Mouse (Mus musculus) heart, postnatal 14 days (tissue): ENCODE data around the gene Srsf2. TPM values are rescaled to one million over a fixed set of nuclear protein-coding genes. Genes with fewer than 3 reads are reported as not detected.
"Not testable (repeated sequence)": the region's sequence is repeated elsewhere in the genome, so short reads cannot be mapped to it uniquely, and the experiment has no call there.

Experiments used
- DNase-seq, 2 experiments: peaks; one replicate each; pipeline ENCODE4 v3.0.0; 2021 to 2022
- intact Hi-C: fragments of 180-260 bp; cut with DNase I; formaldehyde crosslinking; loops from one replicate; pipeline ENCODE4 v1.15.1; 2025
- total RNA-seq, 2 experiments: library from RNA; stranded (reverse); gene quantifications; 2 replicates each; pipeline ENCODE4 v1.2.3; 2021

Srsf2 gene
- total RNA-seq, 2 experiments from 2014 or later: 125 to 133 TPM

DNA sequence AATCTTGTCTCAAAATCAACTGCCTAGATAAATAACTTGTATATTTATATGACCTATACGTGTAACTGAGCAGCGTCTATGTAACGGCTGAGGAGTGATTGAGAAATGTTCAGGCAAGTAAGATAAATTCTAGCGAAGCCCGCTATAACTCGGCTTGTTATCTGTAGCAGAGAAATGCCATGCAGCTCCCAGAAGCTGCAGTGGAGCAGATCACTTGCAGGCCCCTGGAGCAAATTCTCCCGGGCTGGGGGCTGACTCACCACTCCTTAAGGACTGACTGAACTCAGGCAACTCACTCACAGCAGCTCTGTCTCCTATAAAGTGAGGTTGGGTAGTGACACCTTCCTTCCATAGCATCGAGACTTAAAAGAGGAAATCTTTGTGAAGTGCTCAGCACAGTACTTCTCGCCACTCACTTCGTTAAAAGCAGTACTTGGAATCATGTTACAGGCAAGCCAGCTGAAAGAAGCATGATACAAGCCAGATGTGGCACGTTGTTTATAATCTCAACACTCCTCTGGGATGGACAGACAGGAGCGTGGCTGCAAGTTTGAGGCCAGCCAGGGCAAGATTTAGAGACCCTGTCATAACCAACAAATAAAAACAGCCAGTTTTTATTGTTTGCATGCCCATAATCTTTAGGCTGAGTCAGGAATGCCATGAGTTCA, 4.4 kb upstream of the Srsf2 start:
- intact Hi-C loops: no loop called here
- DNase-seq: no peak

DNA sequence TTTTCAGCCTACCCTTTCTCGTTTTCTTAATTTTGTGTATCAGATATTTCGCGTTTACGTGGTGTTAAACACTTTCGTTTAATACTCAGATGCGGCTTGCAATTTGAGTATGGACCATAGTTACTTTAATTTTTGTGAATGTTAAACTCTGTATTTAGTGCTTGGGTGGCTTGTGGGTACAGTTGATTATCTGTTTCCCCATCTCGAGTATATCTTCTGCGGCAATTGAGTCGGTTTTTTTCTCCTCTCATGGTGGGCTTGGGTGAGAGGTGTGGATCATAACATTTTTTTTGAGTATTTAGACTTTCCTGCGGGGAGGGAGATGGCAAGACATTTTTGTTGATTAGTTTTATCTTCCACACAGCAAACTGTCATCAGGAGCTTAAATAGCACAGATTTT, 1.4 kb upstream of the Srsf2 start:
- intact Hi-C loops: no loop called here
- DNase-seq: no peak

DNA sequence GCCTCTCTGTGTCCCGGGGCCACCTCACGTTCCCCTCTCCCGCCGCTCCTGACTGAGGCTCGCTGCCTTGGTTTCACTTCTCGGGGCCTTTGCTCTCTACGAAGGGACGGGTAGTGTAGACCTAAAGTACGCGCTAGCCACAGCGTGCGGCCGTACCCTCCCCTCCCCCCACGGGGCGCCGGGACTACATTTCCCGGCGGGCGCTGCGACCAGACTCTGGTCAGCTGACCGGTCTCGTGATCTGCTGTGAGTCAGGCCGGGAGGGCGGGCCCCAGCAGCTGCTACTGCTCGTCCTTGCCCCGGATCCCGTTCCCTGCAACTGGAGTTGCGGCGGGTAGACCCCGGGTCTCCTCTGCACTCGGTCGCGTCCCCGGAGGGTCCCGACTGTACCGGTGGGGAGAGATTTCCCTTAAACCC, 626 bp upstream of the Srsf2 start:
- intact Hi-C loops: no loop called here
- DNase-seq: peak; percentile 97 to 98

DNA sequence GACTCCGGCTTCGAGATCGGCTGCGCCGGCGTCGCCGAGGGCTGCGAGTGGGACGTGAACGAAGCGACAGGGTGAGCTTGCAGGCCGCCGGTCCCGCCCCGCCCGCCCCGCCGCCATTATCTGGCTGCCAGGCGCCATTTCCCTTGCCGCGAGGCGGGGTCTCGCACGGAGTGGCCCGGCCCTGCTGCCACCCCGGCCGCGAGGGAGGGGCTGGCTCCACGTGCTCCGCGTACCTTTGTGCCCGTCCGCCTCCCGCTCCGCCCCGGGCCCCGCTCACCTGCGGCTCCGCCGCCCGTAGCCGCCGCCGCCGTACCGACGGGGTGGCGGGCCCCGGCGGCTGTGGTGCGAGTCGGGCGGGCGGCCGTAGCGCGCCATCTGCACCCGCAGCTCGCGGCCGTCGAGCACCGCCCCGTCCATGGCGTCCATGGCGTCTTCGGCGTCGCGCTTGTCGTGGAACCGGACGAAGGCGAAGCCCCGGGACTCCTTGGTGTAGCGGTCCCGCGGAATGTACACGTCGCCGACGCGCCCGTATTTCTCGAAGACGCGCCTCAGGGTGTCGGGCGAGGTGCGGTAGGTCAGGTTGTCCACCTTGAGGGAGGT, 503 bp downstream of the Srsf2 start, which contains the start of gene Mfsd11:
Gene Mfsd11 (plus strand): TSS at position 150 of the 600 bp plus-strand sequence.
- peak; percentile 85 to 86 for DNase-seq
- intact Hi-C loops: no loop called here

GRCm38 (mm10) chr11:116851576-116852290, 1.2 kb downstream of the Srsf2 start:
- intact Hi-C loops: no loop called here
- DNase-seq: no peak

GRCm38 (mm10) chr11:116850833-116851477, 1.9 kb downstream of the Srsf2 start:
- intact Hi-C loops: no loop called here
- DNase-seq: no peak

- intact Hi-C loops: no loop called here
- DNase-seq: no peak
Observed at GRCm38 (mm10) chr11:116850085-116850484, 2.8 kb downstream of the Srsf2 start.

- no peak for DNase-seq
- intact Hi-C loops: no loop called here
Observed at GRCm38 (mm10) chr11:116849587-116849986, 3.3 kb downstream of the Srsf2 start.

- DNase-seq, intact Hi-C loops: not testable (repeated sequence)
Observed at GRCm38 (mm10) chr11:116848877-116849178, 4.1 kb downstream of the Srsf2 start.

DNA sequence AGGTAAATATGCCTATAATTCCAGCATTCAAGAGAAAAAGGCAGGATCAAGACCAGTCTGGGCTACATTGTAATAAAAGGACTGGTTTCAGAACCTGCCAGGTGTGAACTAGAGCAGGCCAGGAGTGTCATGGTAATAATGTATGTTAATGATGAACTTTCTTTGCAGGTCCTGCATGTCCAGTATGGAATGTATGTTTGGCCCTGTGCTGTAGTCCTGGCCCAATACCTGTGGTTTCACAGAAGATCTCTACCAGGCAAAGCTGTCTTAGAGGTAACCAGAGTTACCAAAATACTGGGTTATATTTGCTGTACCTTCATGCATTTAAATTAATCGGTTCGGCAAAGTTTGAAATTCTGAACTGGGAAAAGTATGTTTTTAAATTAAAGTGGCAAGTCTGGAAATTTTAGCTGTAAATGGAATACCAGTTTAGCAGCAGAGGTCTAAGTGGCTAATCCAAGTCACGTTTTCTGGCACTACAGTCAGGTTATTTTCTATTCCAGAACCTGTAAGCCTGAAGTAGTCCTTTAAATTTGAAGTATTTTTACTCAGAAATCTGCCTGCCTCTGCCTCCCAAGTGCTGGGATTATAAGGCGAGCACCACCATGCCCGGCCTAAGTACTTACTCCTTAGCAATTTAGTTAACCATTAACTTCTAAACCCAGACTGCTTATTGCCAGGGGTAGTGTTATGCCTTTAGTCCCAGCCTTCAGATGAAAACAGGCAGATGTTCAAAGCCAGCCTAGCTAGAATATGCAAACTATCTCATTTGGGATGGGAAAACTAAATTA, 4.6 kb downstream of the Srsf2 start:
- intact Hi-C loops: no loop called here
- no peak for DNase-seq

- intact Hi-C loops: no loop called here
- DNase-seq: no peak
Observed at GRCm38 (mm10) chr11:116847187-116848085, 5.5 kb downstream of the Srsf2 start.

DNA sequence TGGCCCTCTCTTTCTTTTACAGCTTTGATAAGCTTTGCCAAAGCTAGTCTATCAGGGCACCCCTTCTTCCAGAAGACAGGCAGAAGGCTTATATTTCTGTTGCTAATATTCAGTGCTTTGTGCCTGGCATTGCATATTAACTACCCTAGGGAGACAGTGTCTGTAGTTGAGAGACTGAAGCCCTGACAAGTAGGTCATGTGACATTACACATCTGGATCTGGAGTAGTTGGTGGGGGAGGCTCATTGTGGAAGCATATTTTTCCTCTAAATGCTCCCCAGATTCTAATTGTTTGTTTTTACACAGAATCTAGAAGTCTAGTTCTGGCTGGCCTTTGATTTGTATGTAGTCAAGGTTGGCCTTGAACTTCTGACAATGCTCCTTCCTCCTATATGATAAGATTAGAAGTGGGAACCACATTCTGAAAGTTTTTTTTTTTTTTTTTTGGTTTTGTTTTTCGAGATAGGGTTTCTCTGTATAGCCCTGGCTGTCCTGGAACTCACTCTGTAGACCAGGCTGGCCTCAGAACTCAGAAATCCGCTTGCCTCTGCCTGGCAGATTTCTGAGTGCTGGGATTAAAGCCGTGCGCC, 6.2 kb downstream of the Srsf2 start:
- no peak for DNase-seq
- intact Hi-C loops: no loop called here

- intact Hi-C loops: loop anchor here (2.0 kb wide), 1 partner anchor 15 kb away; the partner anchor contains the start of gene Mxra7
- peak; percentile 97 for DNase-seq
Observed at GRCm38 (mm10) chr11:116843261-116844233, 9.3 kb downstream of the Srsf2 start, which contains the start of the genes Mettl23 and Jmjd6. Mettl23 (plus strand) TSS chr11:116843278. Jmjd6 (minus strand) TSS chr11:116843449.

GRCm38 (mm10) chr11:116842531-116843260, 10.2 kb downstream of the Srsf2 start:
- peak; percentile 68 to 74 for DNase-seq
- intact Hi-C loops: loop anchor here (2.0 kb wide), 1 partner anchor 14 kb away; the partner anchor contains the start of gene Mxra7

GRCm38 (mm10) chr11:116840748-116841147, 12.1 kb downstream of the Srsf2 start:
- intact Hi-C loops: no loop called here

GRCm38 (mm10) chr11:116839601-116840000, 13.3 kb downstream of the Srsf2 start:
- DNase-seq: no peak
- intact Hi-C loops: no loop called here

More at GRCm38 (mm10) chr11:116840748-116841147, 12.1 kb downstream of the Srsf2 start:
- DNase-seq: no peak

GRCm38 (mm10) chr11:116838936-116839335, 14.0 kb downstream of the Srsf2 start:
- DNase-seq: no peak
- intact Hi-C loops: no loop called here
